ENCODE assay signal across 9 mouse cellular contexts in the genomic region with DNA sequence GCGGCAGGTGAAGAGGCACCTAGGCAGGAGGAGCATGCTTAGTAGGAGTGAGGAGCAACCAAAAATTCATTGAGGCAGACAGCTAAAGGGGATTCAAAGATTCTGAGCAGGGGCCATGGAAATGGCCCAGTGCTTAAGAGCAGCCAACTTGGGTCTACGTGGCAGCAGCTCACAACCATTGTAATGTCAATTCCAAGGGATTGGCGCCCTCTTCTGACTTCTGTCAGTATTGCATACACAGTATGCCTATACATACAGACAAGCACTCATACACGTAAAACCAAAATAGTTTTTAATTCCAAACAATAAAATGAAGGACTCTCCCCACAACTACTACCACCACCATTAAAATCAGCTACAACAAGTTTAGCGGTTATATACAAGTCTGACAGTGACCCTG.
DNase-seq lines count a peak whose midpoint lies in the region; ATAC-seq and TF ChIP-seq lines count a peak whose summit lies in the region.
"Had no signal": no experiment of that assay in that cellular context is flagged by ENCODE, and none has a peak within 500 bp of the region (broad histone marks: within the 10 kb centered on the region; RNA-seq: fewer than 3 reads in every experiment).

No protein-coding gene starts in this region.

- H3K36me3 ChIP-seq in forebrain, embryonic 10.5 days (replicated peaks) = peaks cover 2% of the 10 kb centered on the region; the same call in 1 of the 2 replicates
- H3K36me3 ChIP-seq in forebrain, embryonic 12.5 days (replicated peaks) = no peaks in the 10 kb centered on the region
- H3K36me3 ChIP-seq in limb, embryonic 11.5 days (ENCODE audit: control insufficient read depth, insufficient read depth, low read length) = no peaks in the 10 kb centered on the region
- H3K36me3 ChIP-seq in limb, embryonic 10.5 days = no peaks in the 10 kb centered on the region
- no peaks in the 10 kb centered on the region for H3K36me3 ChIP-seq in hindbrain, postnatal 0 days (ENCODE audit: insufficient read depth, low read length)
- H3K36me3 ChIP-seq: neural tube, embryonic 12.5 days had no signal

- ATAC-seq in forebrain, embryonic 12.5 days (ENCODE audit: low FRiP score) = no peak
- no peak for ATAC-seq in limb, embryonic 11.5 days (ENCODE audit: insufficient number of reproducible peaks, low FRiP score, low TSS enrichment, low read depth)
- ATAC-seq in hindbrain, postnatal 0 days = 0 out of 2 replicates have a peak, but pooled peaks have one; percentile 34
- no peak for ATAC-seq in frontal cortex, adult (ENCODE audit: low TSS enrichment)

- no peaks in the 10 kb centered on the region for H3K9me3 ChIP-seq in forebrain, embryonic 10.5 days
- no peaks in the 10 kb centered on the region for H3K9me3 ChIP-seq in forebrain, embryonic 12.5 days
- H3K9me3 ChIP-seq in limb, embryonic 11.5 days (ENCODE audit: control insufficient read depth, low read length) = no peaks in the 10 kb centered on the region
- no peaks in the 10 kb centered on the region for H3K9me3 ChIP-seq in limb, embryonic 10.5 days (replicated peaks)
- no peaks in the 10 kb centered on the region for H3K9me3 ChIP-seq in hindbrain, postnatal 0 days (ENCODE audit: low read length)
- H3K9me3 ChIP-seq: neural tube, embryonic 12.5 days had no signal

- peaks cover 11% of the 10 kb centered on the region; the same call in 1 of the 2 replicates for H3K4me1 ChIP-seq in forebrain, embryonic 10.5 days
- H3K4me1 ChIP-seq in forebrain, embryonic 12.5 days = peaks cover 8% of the 10 kb centered on the region
- H3K4me1 ChIP-seq in limb, embryonic 11.5 days (ENCODE audit: control insufficient read depth, insufficient read depth, low read length) = peaks cover 4% of the 10 kb centered on the region; the same call in 1 of the 2 replicates
- H3K4me1 ChIP-seq in limb, embryonic 10.5 days = peaks cover 9% of the 10 kb centered on the region
- H3K4me1 ChIP-seq in hindbrain, postnatal 0 days (ENCODE audit: insufficient read depth, low read length) = no peaks in the 10 kb centered on the region
- H3K4me1 ChIP-seq: neural tube, embryonic 12.5 days had no signal

- H3K27ac ChIP-seq in forebrain, embryonic 10.5 days = no peak overlapping the region
- H3K27ac ChIP-seq in forebrain, embryonic 12.5 days = no peak overlapping the region
- no peak overlapping the region for H3K27ac ChIP-seq in limb, embryonic 11.5 days (replicated peaks; ENCODE audit: low read depth, low read length)
- H3K27ac ChIP-seq in limb, embryonic 10.5 days = no peak overlapping the region
- no peak overlapping the region for H3K27ac ChIP-seq in hindbrain, postnatal 0 days
- H3K27ac ChIP-seq: neural tube, embryonic 12.5 days had no signal

- no peaks in the 10 kb centered on the region for H3K27me3 ChIP-seq in forebrain, embryonic 10.5 days (ENCODE audit: poor library complexity, severe bottlenecking)
- H3K27me3 ChIP-seq in forebrain, embryonic 12.5 days = no peaks in the 10 kb centered on the region
- H3K27me3 ChIP-seq in limb, embryonic 11.5 days (ENCODE audit: control insufficient read depth, insufficient read depth, low read length) = no peaks in the 10 kb centered on the region
- no peaks in the 10 kb centered on the region for H3K27me3 ChIP-seq in limb, embryonic 10.5 days (ENCODE audit: low read depth, poor library complexity, severe bottlenecking)
- H3K27me3 ChIP-seq in hindbrain, postnatal 0 days (ENCODE audit: insufficient read depth, low read length) = no peaks in the 10 kb centered on the region
- H3K27me3 ChIP-seq: neural tube, embryonic 12.5 days had no signal

- no peak overlapping the region for H3K9ac ChIP-seq in forebrain, embryonic 12.5 days
- H3K9ac ChIP-seq in limb, embryonic 11.5 days (ENCODE audit: low read length) = no peak overlapping the region
- no peak overlapping the region for H3K9ac ChIP-seq in hindbrain, postnatal 0 days (replicated peaks; ENCODE audit: low read length)
- H3K9ac ChIP-seq: neural tube, embryonic 12.5 days had no signal

- no peak overlapping the region for H3K4me2 ChIP-seq in forebrain, embryonic 12.5 days
- H3K4me2 ChIP-seq in limb, embryonic 11.5 days (ENCODE audit: low read depth, severe bottlenecking) = no peak overlapping the region
- no peak overlapping the region for H3K4me2 ChIP-seq in hindbrain, postnatal 0 days (ENCODE audit: low read depth, low read length)
- H3K4me2 ChIP-seq: neural tube, embryonic 12.5 days had no signal

- DNase-seq in forebrain, embryonic 10.5 days (ENCODE audit: extremely low spot score, low spot score) = peak; percentile 38
- DNase-seq in limb, embryonic 11.5 days (ENCODE audit: low spot score) = peak; percentile 60
- no peak for DNase-seq in limb, embryonic 10.5 days (ENCODE audit: low spot score)
- DNase-seq in adrenal gland, postnatal 10 days = peak; percentile 69
- peak; percentile 76 for DNase-seq in hindbrain, postnatal 0 days (ENCODE audit: low spot score)
- peak; percentile 38 to 51 for DNase-seq in natural killer cell, adult 2 months (ENCODE audit: low spot score in 2 of 2)

- H3K4me3 ChIP-seq in forebrain, embryonic 10.5 days = no peak overlapping the region
- no peak overlapping the region for H3K4me3 ChIP-seq in forebrain, embryonic 12.5 days (replicated peaks)
- no peak overlapping the region for H3K4me3 ChIP-seq in limb, embryonic 11.5 days (ENCODE audit: low read depth, low read length)
- H3K4me3 ChIP-seq in limb, embryonic 10.5 days = no peak overlapping the region
- H3K4me3 ChIP-seq in hindbrain, postnatal 0 days (ENCODE audit: low read length) = no peak overlapping the region
- H3K4me3 ChIP-seq: neural tube, embryonic 12.5 days had no signal

- TF ChIP-seq CTCF in hindbrain, postnatal 0 days (IDR thresholded peaks at IDR 0.05; ENCODE audit: low read depth) = peak; percentile 77

- 73% methylated on average over 5 of the region's 5 CpGs for WGBS in forebrain, embryonic 10.5 days
- 72% methylated on average over 5 of the region's 5 CpGs for WGBS in forebrain, embryonic 12.5 days
- WGBS in limb, embryonic 11.5 days = 76% methylated on average over 5 of the region's 5 CpGs
- 70% methylated on average over 5 of the region's 5 CpGs for WGBS in limb, embryonic 10.5 days
- 71% methylated on average over 5 of the region's 5 CpGs for WGBS in hindbrain, postnatal 0 days
